Mouse (Mus musculus) lung, postnatal 0 days (tissue): ENCODE results near the gene Pde11a. TPM values are rescaled to one million over a fixed set of nuclear protein-coding genes. Genes with fewer than 3 reads are reported as not detected.

Experiments
- ATAC-seq: fragments of 200-750 bp; cut with Nextera tagmentation; 2 replicates; pipeline ENCODE4 v1.8.0; 2017; ENCODE audit warnings: moderate library complexity
- DNase-seq: peaks from one replicate; pipeline ENCODE4 v3.0.0-alpha.2; 2016; ENCODE audit warnings: low spot score
- H3K27ac ChIP-seq: fragments of 300-500 bp; sonication (generic); 2 replicates; pipeline ENCODE4 v1.5.1; 2014; ENCODE audit warnings: antibody characterized with exemption, mild to moderate bottlenecking, low read length, mixed read lengths
- H3K27me3 ChIP-seq: fragments of 300-500 bp; sonication (generic); replicated peaks from 2 replicates; pipeline ENCODE4 v1.6.1; 2014; ENCODE audit warnings: low read length, mixed read lengths; ENCODE audit not compliant: insufficient read depth
- H3K36me3 ChIP-seq: fragments of 300-500 bp; sonication (generic); 2 replicates; pipeline ENCODE4 v1.6.1; 2014; ENCODE audit warnings: low read length, mixed read lengths; ENCODE audit not compliant: insufficient read depth
- H3K4me1 ChIP-seq: fragments of 300-500 bp; sonication (generic); 2 replicates; pipeline ENCODE4 v1.6.1; 2014; ENCODE audit warnings: antibody characterized with exemption, low read depth, low read length, mixed read lengths; ENCODE audit not compliant: insufficient read depth
- H3K4me2 ChIP-seq: fragments of 300-500 bp; sonication (generic); replicated peaks from 2 replicates; pipeline ENCODE4 v1.6.1; 2014; ENCODE audit warnings: low read depth, mild to moderate bottlenecking, low read length, moderate library complexity, mixed read lengths
- H3K4me3 ChIP-seq: fragments of 300-500 bp; sonication (generic); 2 replicates; pipeline ENCODE4 v1.5.1; 2014; ENCODE audit warnings: low read depth, low read length
- H3K9ac ChIP-seq: fragments of 300-500 bp; sonication (generic); replicated peaks from 2 replicates; pipeline ENCODE4 v1.6.1; 2014; ENCODE audit warnings: low read depth, mild to moderate bottlenecking
- H3K9me3 ChIP-seq: fragments of 300-500 bp; sonication (generic); 2 replicates; pipeline ENCODE4 v1.6.1; 2016; ENCODE audit warnings: low read length, mixed read lengths
- CTCF ChIP-seq: IDR thresholded peaks from 2 replicates; pipeline ENCODE4 v1.5.1; 2016; ENCODE audit warnings: antibody characterized with exemption, mild to moderate bottlenecking
- EP300 ChIP-seq: IDR thresholded peaks from 2 replicates; pipeline ENCODE4 v1.6.1; 2016; ENCODE audit warnings: antibody characterized with exemption, mild to moderate bottlenecking, control low read depth
- WGBS: fragments of 180-500 bp; shearing (Covaris S2); extraction: QIAGEN DNeasy Blood & Tissue Kit; methylation state at CpG from one replicate; pipeline ENCODE4 v1.1.7; 2014; 5-methylcytosine and 5-hydroxymethylcytosine counted together
- polyA plus RNA-seq: library from polyadenylated mRNA; unstranded; fragments of >200 nt; fragmentation: Nextera tagmentation; extraction: Ambion mirVana; gene quantifications from 2 replicates; pipeline ENCODE4 v1.2.1, GENCODE M21; 2015

Pde11a gene
- polyA plus RNA-seq, 1 experiment from 2014 or later, result 0.16 TPM

GRCm38 (mm10) chr2:76369821-76370655 lies 31.5 kb upstream of the Pde11a start, which contains the start of gene Rbm45:
Rbm45 (plus strand) TSS chr2:76369984.
- H3K4me2 ChIP-seq, result peak within 1 kb of the TSS; percentile 93
- under 1% methylated on average over 61 of the region's 61 CpGs for WGBS
- H3K9me3 ChIP-seq, result no peaks in the 10 kb centered on the region
- peaks cover 6% of the 10 kb centered on the region for H3K36me3 ChIP-seq
- peak within 1 kb of the TSS; percentile 86 for H3K4me3 ChIP-seq
- no peaks in the 10 kb centered on the region for H3K27me3 ChIP-seq
- H3K4me1 ChIP-seq, result peaks cover 4% of the 10 kb centered on the region
- peak within 1 kb of the TSS; percentile 28 for H3K27ac ChIP-seq
- TF ChIP-seq CTCF (peak; percentile 86), EP300 (0 out of 2 replicates have a peak, but pooled peaks have one; percentile 30)
- peak within 1 kb of the TSS; percentile 55 for H3K9ac ChIP-seq
- peak; percentile 93 for DNase-seq
- peak; percentile 93 for ATAC-seq

GRCm38 (mm10) chr2:76368861-76369660 lies 30.5 kb upstream of the Pde11a start:
- H3K27me3 ChIP-seq, result no peaks in the 10 kb centered on the region
- TF ChIP-seq CTCF (no peak), EP300 (no peak)
- no peak overlapping the region for H3K4me2 ChIP-seq
- DNase-seq (no peak), ATAC-seq (no peak)
- H3K27ac ChIP-seq, result no peak overlapping the region
- H3K4me3 ChIP-seq, result no peak overlapping the region
- peaks cover 4% of the 10 kb centered on the region for H3K4me1 ChIP-seq
- H3K36me3 ChIP-seq, result no peaks in the 10 kb centered on the region; the same call in 1 of the 2 replicates
- no peak overlapping the region for H3K9ac ChIP-seq
- WGBS, result 62% methylated on average over 13 of the region's 13 CpGs
- H3K9me3 ChIP-seq, result no peaks in the 10 kb centered on the region

GRCm38 (mm10) chr2:76367188-76367922 lies 28.8 kb upstream of the Pde11a start:
- WGBS, result 12% methylated on average over 9 of the region's 9 CpGs
- ATAC-seq (no peak), DNase-seq (peak; percentile 81)
- H3K9ac ChIP-seq, result no peak overlapping the region
- TF ChIP-seq CTCF (peak; percentile 88), EP300 (no peak; the same call in 1 of the 2 replicates)
- no peaks in the 10 kb centered on the region for H3K36me3 ChIP-seq
- H3K4me1 ChIP-seq, result peaks cover 4% of the 10 kb centered on the region
- no peak overlapping the region for H3K4me3 ChIP-seq
- no peak overlapping the region for H3K4me2 ChIP-seq
- no peaks in the 10 kb centered on the region for H3K27me3 ChIP-seq
- H3K9me3 ChIP-seq, result no peaks in the 10 kb centered on the region
- no peak overlapping the region for H3K27ac ChIP-seq

GRCm38 (mm10) chr2:76365811-76366210 lies 27.2 kb upstream of the Pde11a start:
- no peak for DNase-seq

GRCm38 (mm10) chr2:76362111-76362510 lies 23.5 kb upstream of the Pde11a start:
- Histone ChIP-seq H3K4me3 (no peak overlapping the region), H3K9ac (no peak overlapping the region), H3K36me3 (no peaks in the 10 kb centered on the region), H3K4me2 (no peak overlapping the region), H3K4me1 (no peaks in the 10 kb centered on the region), H3K27me3 (no peaks in the 10 kb centered on the region), H3K27ac (no peak overlapping the region), H3K9me3 (no peaks in the 10 kb centered on the region)
- ATAC-seq, result no peak
- WGBS, result 44% methylated on average over 2 of the region's 2 CpGs
- TF ChIP-seq EP300 (no peak), CTCF (peak; percentile 58)
- peak; percentile 11 for DNase-seq

More at GRCm38 (mm10) chr2:76365811-76366210, 27.2 kb upstream of the Pde11a start:
- 81% methylated on average over 4 of the region's 4 CpGs for WGBS
- Histone ChIP-seq H3K36me3 (no peaks in the 10 kb centered on the region), H3K4me3 (no peak overlapping the region), H3K27me3 (no peaks in the 10 kb centered on the region), H3K27ac (no peak overlapping the region), H3K4me2 (no peak overlapping the region), H3K9ac (no peak overlapping the region), H3K4me1 (peaks cover 4% of the 10 kb centered on the region), H3K9me3 (no peaks in the 10 kb centered on the region)
- TF ChIP-seq EP300 (no peak), CTCF (no peak)
- ATAC-seq, result no peak
